Mouse (Mus musculus) limb, embryonic 11.5 days (tissue): ENCODE measurements at regions not wholly inside any gene's neighbourhood (a gene's known extent, or its start where the extent isn't known, plus 50 kb on each side); places are given as distances from the start of the nearest gene placed in this dataset.

Experiments used
- ATAC-seq: fragments of 200-750 bp; cut with Nextera tagmentation; 2 replicates; pipeline ENCODE4 v1.8.0; 2017; ENCODE audit warnings: low read depth; ENCODE audit not compliant: insufficient number of reproducible peaks, low FRiP score, low TSS enrichment
- DNase-seq: peaks from one replicate; pipeline ENCODE4 v3.0.0-alpha.2; 2015; ENCODE audit warnings: low spot score
- H3K27ac ChIP-seq: fragments of 300-500 bp; sonication (generic); replicated peaks from 2 replicates; pipeline ENCODE4 v1.5.1; 2014; ENCODE audit warnings: low read depth, mild to moderate bottlenecking, low read length
- H3K27me3 ChIP-seq: fragments of 300-500 bp; sonication (generic); 2 replicates; pipeline ENCODE4 v1.6.1; 2014; ENCODE audit warnings: mild to moderate bottlenecking, low read length, mixed read lengths; ENCODE audit not compliant: control insufficient read depth, insufficient read depth
- H3K36me3 ChIP-seq: fragments of 300-500 bp; sonication (generic); 2 replicates; pipeline ENCODE4 v1.6.1; 2014; ENCODE audit warnings: mild to moderate bottlenecking, low read length, moderate library complexity, mixed read lengths; ENCODE audit not compliant: control insufficient read depth, insufficient read depth
- H3K4me1 ChIP-seq: fragments of 300-500 bp; sonication (generic); 2 replicates; pipeline ENCODE4 v1.6.1; 2014; ENCODE audit warnings: low read length, mixed read lengths; ENCODE audit not compliant: control insufficient read depth, insufficient read depth
- H3K4me2 ChIP-seq: fragments of 300-500 bp; sonication (generic); 2 replicates; pipeline ENCODE4 v1.6.1; 2014; ENCODE audit warnings: low read depth, mild to moderate bottlenecking, moderate library complexity; ENCODE audit not compliant: severe bottlenecking
- H3K4me3 ChIP-seq: fragments of 300-500 bp; sonication (generic); 2 replicates; pipeline ENCODE4 v1.5.1; 2014; ENCODE audit warnings: low read depth, low read length
- H3K9ac ChIP-seq: fragments of 300-500 bp; sonication (generic); 2 replicates; pipeline ENCODE4 v1.6.1; 2014; ENCODE audit warnings: mild to moderate bottlenecking, low read length
- H3K9me3 ChIP-seq: fragments of 300-500 bp; sonication (generic); 2 replicates; pipeline ENCODE4 v1.6.1; 2016; ENCODE audit warnings: low read length; ENCODE audit not compliant: control insufficient read depth
- WGBS: fragments of 180-500 bp; shearing (Covaris S2); extraction: QIAGEN DNeasy Blood & Tissue Kit; methylation state at CpG from one replicate; pipeline ENCODE4 v1.1.7; 2014; 5-methylcytosine and 5-hydroxymethylcytosine counted together

- Histone ChIP-seq H3K27me3 (no peaks in the 10 kb centered on the region), H3K4me3 (no peak overlapping the region), H3K9ac (no peak overlapping the region), H3K36me3 (no peaks in the 10 kb centered on the region), H3K4me1 (no peaks in the 10 kb centered on the region), H3K9me3 (no peaks in the 10 kb centered on the region), H3K4me2 (no peak overlapping the region), H3K27ac (no peak overlapping the region)
- DNase-seq = no peak
- ATAC-seq = no peak
- WGBS = 47% methylated on average over 2 of the region's 2 CpGs
Measured at GRCm38 (mm10) chr16:70874080-70874479, 560.3 kb downstream of the Gbe1 start.

DNA sequence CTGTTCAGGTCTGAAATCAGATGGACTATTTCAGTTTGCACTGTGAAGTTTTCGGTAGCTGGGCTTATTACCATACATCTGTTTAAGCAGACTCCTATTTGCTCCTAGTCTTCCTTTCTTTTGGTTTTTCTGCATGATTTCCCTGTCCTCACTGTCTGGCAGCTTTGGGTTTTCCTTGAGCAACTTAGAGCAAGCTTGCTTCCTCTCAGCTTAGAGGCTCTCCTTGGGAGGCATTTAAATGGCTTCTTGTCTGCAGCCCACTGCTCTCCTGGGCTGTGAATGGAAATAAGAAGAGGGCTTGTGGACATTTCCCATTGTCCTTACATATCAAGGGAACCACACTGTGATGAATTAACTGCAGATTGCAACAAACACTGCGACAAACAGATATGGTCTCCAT lies 566.9 kb downstream of the Gbe1 start:
- no peaks in the 10 kb centered on the region for H3K27me3 ChIP-seq
- H3K4me2 ChIP-seq = no peak overlapping the region
- no peaks in the 10 kb centered on the region for H3K36me3 ChIP-seq
- no peak for ATAC-seq
- no peaks in the 10 kb centered on the region for H3K9me3 ChIP-seq
- no peak overlapping the region for H3K4me3 ChIP-seq
- no peak overlapping the region for H3K27ac ChIP-seq
- H3K4me1 ChIP-seq = no peaks in the 10 kb centered on the region
- no peak for DNase-seq
- H3K9ac ChIP-seq = no peak overlapping the region
- 57% methylated on average over 2 of the region's 2 CpGs for WGBS

GRCm38 (mm10) chr16:70881098-70881850 lies 567.5 kb downstream of the Gbe1 start:
- ATAC-seq = no peak
- Histone ChIP-seq H3K4me3 (no peak overlapping the region), H3K27ac (no peak overlapping the region), H3K9me3 (no peaks in the 10 kb centered on the region), H3K27me3 (no peaks in the 10 kb centered on the region), H3K9ac (no peak overlapping the region), H3K4me2 (no peak overlapping the region), H3K4me1 (no peaks in the 10 kb centered on the region), H3K36me3 (no peaks in the 10 kb centered on the region)
- no peak for DNase-seq
- 79% methylated on average over 14 of the region's 14 CpGs for WGBS

- Histone ChIP-seq H3K27me3 (no peaks in the 10 kb centered on the region), H3K9ac (no peak overlapping the region), H3K36me3 (no peaks in the 10 kb centered on the region), H3K4me3 (no peak overlapping the region), H3K4me2 (no peak overlapping the region), H3K4me1 (no peaks in the 10 kb centered on the region), H3K9me3 (no peaks in the 10 kb centered on the region), H3K27ac (no peak overlapping the region)
- no peak for DNase-seq
- ATAC-seq = no peak
- WGBS = 87% methylated on average over 5 of the region's 5 CpGs
Measured at GRCm38 (mm10) chr16:70900085-70900484, 586.3 kb downstream of the Gbe1 start.

DNA sequence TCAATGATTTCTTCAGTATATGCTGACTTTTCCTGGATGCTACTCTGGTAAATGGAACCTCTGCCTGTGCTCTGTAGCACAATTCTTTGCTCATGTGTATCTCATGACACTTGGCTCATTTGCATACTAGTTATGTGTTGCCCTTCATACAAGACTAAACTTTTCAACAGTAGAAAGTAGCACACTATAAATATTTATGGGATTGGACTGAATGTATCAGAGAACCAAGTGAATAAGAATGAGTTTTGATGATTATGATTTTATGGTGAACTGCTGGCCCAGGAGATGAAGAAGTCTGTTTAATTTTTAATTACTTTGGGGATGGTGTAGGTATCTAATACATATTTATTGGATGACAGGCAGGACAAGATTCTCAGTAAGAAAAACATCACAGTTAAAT lies 606.3 kb downstream of the Gbe1 start:
- Histone ChIP-seq H3K9me3 (no peaks in the 10 kb centered on the region), H3K4me2 (no peak overlapping the region), H3K4me3 (no peak overlapping the region), H3K27ac (no peak overlapping the region), H3K36me3 (no peaks in the 10 kb centered on the region), H3K27me3 (no peaks in the 10 kb centered on the region), H3K9ac (no peak overlapping the region), H3K4me1 (no peaks in the 10 kb centered on the region)
- ATAC-seq (no peak), DNase-seq (no peak)

DNA sequence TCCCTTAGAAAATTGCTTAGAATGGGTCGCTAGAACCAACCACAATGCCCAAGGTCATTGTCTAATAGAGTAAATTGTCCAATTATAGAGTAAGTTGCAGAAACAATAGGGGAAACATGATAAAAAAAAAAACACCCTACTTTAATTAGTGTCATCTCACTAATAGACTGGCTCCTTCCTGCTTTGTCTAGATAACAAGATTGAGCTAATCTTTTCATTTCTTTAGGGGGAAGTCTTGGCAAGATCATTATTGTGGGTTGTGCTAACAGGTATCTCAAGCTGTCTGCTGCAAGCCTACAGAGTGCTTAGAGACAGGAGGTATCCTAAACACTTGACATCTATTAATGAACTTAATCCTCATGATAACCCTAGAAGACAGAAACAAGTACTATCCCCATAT lies 615.9 kb downstream of the Gbe1 start:
- Histone ChIP-seq H3K9ac (no peak overlapping the region), H3K4me2 (no peak overlapping the region), H3K4me3 (no peak overlapping the region), H3K4me1 (no peaks in the 10 kb centered on the region), H3K27ac (no peak overlapping the region), H3K9me3 (no peaks in the 10 kb centered on the region), H3K27me3 (no peaks in the 10 kb centered on the region), H3K36me3 (no peaks in the 10 kb centered on the region)
- no peak for ATAC-seq
- DNase-seq = no peak
- 63% methylated on average over 1 of the region's 1 CpGs for WGBS

GRCm38 (mm10) chr16:70935959-70936358 lies 622.2 kb downstream of the Gbe1 start:
- H3K27me3 ChIP-seq = no peaks in the 10 kb centered on the region

GRCm38 (mm10) chr16:70952937-70953336 lies 639.2 kb downstream of the Gbe1 start:
- no peaks in the 10 kb centered on the region for H3K27me3 ChIP-seq

More at GRCm38 (mm10) chr16:70935959-70936358, 622.2 kb downstream of the Gbe1 start:
- Histone ChIP-seq H3K9me3 (no peaks in the 10 kb centered on the region), H3K36me3 (no peaks in the 10 kb centered on the region), H3K27ac (no peak overlapping the region), H3K4me3 (no peak overlapping the region), H3K4me1 (no peaks in the 10 kb centered on the region), H3K4me2 (no peak overlapping the region), H3K9ac (no peak overlapping the region)
- ATAC-seq (no peak), DNase-seq (no peak)

More at GRCm38 (mm10) chr16:70952937-70953336, 639.2 kb downstream of the Gbe1 start:
- no peaks in the 10 kb centered on the region for H3K4me1 ChIP-seq
- ATAC-seq = no peak
- no peaks in the 10 kb centered on the region for H3K9me3 ChIP-seq
- H3K36me3 ChIP-seq = no peaks in the 10 kb centered on the region
- H3K4me3 ChIP-seq = no peak overlapping the region
- no peak overlapping the region for H3K27ac ChIP-seq
- DNase-seq = no peak
- no peak overlapping the region for H3K9ac ChIP-seq
- H3K4me2 ChIP-seq = no peak overlapping the region
- 93% methylated on average over 2 of the region's 2 CpGs for WGBS
